Mouse (Mus musculus) cerebellum, postnatal 4 days (tissue): ENCODE measurements around the gene Large2.

Experiments
- DNase-seq, 2 experiments: peaks; one replicate each; pipeline ENCODE4 v3.0.0; 2022; ENCODE audit warnings: low spot score in 2 of 2, mixed read lengths in 1 of 2

The Large2 gene

DNA sequence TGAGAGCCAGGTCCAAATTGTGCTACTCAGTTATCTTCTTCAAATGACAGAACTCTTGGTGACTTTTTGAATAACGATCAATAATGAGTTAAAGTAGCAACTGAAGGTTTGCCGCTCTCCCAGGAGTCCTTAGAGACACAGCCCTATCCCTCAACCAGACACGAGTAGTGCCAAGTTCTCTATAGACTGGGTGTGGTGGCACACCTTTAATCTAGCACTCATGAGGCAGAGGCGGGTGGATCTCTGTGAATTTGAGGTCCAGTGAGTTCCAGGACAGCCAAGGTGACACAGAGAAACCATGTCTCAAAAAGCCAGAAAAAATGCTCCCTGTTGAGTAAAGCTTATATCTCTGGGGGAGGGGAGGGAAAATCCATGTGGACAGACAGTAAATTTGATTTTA, 47.1 kb downstream of the Large2 start:
- no peak for DNase-seq

DNA sequence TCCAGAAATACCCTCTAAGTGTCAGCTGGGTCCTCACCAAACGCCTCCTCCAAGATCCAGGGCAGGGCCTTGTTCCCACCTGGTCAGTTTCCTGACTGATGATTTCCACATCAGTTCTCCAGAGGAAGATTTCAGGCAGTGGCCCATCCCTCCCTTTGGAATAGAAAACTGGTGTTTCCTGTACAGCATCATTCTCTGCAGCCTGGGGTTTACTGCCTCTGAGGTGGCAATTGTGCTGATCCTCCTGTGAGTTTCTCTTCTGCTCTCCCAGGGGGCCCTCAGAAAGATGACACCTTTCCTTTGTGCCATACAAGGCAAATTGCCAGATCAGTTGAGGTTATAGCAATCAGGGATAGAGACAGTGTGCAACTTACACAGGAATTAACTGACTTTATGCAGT, 48.4 kb downstream of the Large2 start:
- DNase-seq: no peak

DNA sequence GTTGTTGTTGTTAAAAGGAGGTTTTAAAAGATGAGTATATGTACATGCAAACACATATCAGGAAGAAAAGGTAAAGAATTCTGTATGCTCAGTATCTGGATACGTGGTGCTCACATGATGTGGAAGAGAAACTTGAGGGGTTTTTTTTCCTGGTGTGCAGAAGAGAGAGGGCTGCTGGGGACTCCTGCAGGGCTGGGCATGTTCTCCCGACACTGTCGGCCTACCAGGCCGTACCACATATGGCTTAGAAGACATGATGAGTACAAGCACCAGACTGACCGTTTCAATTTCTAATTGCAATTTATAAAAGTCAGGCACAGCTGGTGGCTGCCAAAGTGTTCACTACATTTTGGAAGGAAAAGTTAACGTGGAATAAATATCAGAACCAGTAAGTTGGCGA, 49.0 kb downstream of the Large2 start:
- no peak for DNase-seq

DNA sequence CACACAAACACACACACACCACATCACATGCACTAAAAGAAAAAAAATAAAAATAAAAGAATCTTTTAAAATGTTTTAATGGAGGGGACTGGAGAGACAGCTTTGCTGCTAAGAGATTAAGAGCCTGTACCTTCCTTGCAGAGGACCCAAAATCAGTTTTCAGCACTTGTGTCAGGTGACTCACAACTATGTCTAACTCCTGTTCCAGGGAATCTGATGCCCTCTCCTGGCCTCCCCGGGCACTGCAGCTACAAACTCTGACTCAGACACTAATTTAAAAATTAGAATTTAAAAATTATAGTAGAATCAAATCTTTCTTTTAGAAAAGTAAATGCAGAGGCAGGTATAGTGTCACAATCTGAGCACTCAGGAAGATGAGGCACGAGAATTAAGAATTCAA, 52.0 kb downstream of the Large2 start:
- peak in 1 of 2 experiments; percentile 23 for DNase-seq

DNA sequence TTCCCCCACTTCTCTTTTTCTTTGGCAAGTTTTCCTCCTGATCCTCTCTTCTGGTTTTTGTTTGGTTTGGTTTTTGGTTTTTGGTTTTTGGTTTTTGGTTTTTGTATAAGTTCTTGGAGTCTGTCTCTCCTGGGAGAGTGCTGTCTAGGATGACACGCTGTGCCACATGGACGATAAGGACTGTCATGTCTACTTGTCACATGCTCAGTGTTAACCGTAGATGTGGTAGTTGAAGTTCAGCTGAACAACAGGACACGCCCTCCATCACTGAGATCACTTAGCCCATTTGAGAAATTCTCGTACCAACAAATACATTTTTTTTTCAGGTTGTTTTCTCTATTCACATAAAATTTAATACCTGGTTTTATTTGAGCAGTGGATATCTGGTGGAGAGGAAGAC, 57.4 kb downstream of the Large2 start:
- DNase-seq: no peak

DNA sequence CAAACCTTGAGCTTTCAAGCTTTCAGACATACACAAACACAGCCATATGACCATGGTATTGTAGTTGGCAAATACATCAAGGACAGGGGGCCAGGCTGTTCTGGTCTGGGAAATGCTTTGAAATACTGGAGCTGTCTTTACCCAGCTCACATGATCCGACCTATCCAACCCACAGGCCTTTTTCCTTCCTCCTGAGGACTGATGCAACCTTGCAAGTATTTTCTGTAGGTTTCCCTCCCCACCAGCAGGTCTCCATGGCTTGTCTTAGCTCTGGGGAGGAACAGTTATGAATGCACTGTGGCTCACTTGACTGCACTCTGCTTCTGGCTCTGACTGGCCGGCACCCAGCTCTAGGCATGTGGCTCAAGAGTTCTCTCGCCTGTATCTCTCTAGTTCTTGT, 58.0 kb downstream of the Large2 start:
- no peak for DNase-seq
